Mouse (Mus musculus) midbrain, postnatal 0 days (tissue): Measurements from ENCODE around the gene Ppif. TPM values are rescaled to one million over a fixed set of nuclear protein-coding genes. Genes with fewer than 3 reads are reported as not detected.

Experiments used
- ATAC-seq: fragments of 200-750 bp; cut with Nextera tagmentation; 2 replicates; pipeline ENCODE4 v1.8.0; 2017; ENCODE audit warnings: moderate number of reproducible peaks, mild to moderate bottlenecking, moderate TSS enrichment, moderate library complexity; ENCODE audit not compliant: low FRiP score
- DNase-seq: peaks from one replicate; pipeline ENCODE4 v3.0.0-alpha.2; 2015; ENCODE audit warnings: low spot score
- H3K27ac ChIP-seq: fragments of 300-500 bp; sonication (generic); 2 replicates; pipeline ENCODE4 v1.5.1; 2014; ENCODE audit warnings: low read depth, mild to moderate bottlenecking, low read length, mixed read lengths
- H3K27me3 ChIP-seq: fragments of 300-500 bp; sonication (generic); 2 replicates; pipeline ENCODE4 v1.6.1; 2014; ENCODE audit warnings: low read length, control low read depth, mixed read lengths; ENCODE audit not compliant: insufficient read depth
- H3K36me3 ChIP-seq: fragments of 300-500 bp; sonication (generic); 2 replicates; pipeline ENCODE4 v1.6.1; 2014; ENCODE audit warnings: low read length, control low read depth, mixed read lengths; ENCODE audit not compliant: insufficient read depth
- H3K4me1 ChIP-seq: fragments of 300-500 bp; sonication (generic); 2 replicates; pipeline ENCODE4 v1.6.1; 2014; ENCODE audit warnings: mild to moderate bottlenecking, control low read depth, antibody characterized with exemption, low read length, mixed read lengths; ENCODE audit not compliant: insufficient read depth
- H3K4me2 ChIP-seq: fragments of 300-500 bp; sonication (generic); 2 replicates; pipeline ENCODE4 v1.6.1; 2014; ENCODE audit warnings: low read depth, mild to moderate bottlenecking, low read length, mixed read lengths; ENCODE audit not compliant: poor library complexity, severe bottlenecking
- H3K4me3 ChIP-seq: fragments of 300-500 bp; sonication (generic); 2 replicates; pipeline ENCODE4 v1.5.1; 2014; ENCODE audit warnings: low read depth, mild to moderate bottlenecking, low read length, moderate library complexity
- H3K9ac ChIP-seq: fragments of 300-500 bp; sonication (generic); replicated peaks from 2 replicates; pipeline ENCODE4 v1.6.1; 2014; ENCODE audit warnings: mild to moderate bottlenecking, low read length, moderate library complexity, mixed read lengths; ENCODE audit not compliant: poor library complexity, severe bottlenecking
- H3K9me3 ChIP-seq: fragments of 300-500 bp; sonication (generic); 2 replicates; pipeline ENCODE4 v1.6.1; 2016; ENCODE audit warnings: low read length, control low read depth
- CTCF ChIP-seq: IDR thresholded peaks from 2 replicates; pipeline ENCODE4 v1.5.1; 2016; ENCODE audit warnings: antibody characterized with exemption, mild to moderate bottlenecking
- WGBS: fragments of 180-500 bp; shearing (Covaris S2); extraction: QIAGEN DNeasy Blood & Tissue Kit; methylation state at CpG from one replicate; pipeline ENCODE4 v1.1.7; 2014; 5-methylcytosine and 5-hydroxymethylcytosine counted together
- polyA plus RNA-seq: library from polyadenylated mRNA; unstranded; fragments of >200 nt; fragmentation: Nextera tagmentation; extraction: Ambion mirVana; gene quantifications from 2 replicates; pipeline ENCODE4 v1.2.1, GENCODE M21; 2015
- total RNA-seq: library from RNA; depleted of rRNA; stranded (reverse); fragments of >200 nt; gene quantifications from 2 replicates; pipeline ENCODE4 v1.2.3, GENCODE M21; 2014

Gene Ppif
- total and polyA plus RNA-seq, 2 experiments from 2014 or later, result 50.2 to 55.8 TPM

GRCm38 (mm10) chr14:25741211-25741610, 47.3 kb downstream of the Ppif start:
- H3K27me3 ChIP-seq, result no peaks in the 10 kb centered on the region
- no peaks in the 10 kb centered on the region; the same call in none of the 2 replicates for H3K4me1 ChIP-seq
- no peak overlapping the region for H3K9ac ChIP-seq
- ATAC-seq (no peak), DNase-seq (no peak)
- 85% methylated on average over 3 of the region's 3 CpGs for WGBS
- TF ChIP-seq CTCF, result no peak
- no peaks in the 10 kb centered on the region for H3K9me3 ChIP-seq
- peak overlapping the region; percentile 55; the same call in 1 of the 2 replicates for H3K27ac ChIP-seq
- H3K36me3 ChIP-seq, result no peaks in the 10 kb centered on the region
- no peak overlapping the region for H3K4me3 ChIP-seq
- no peak overlapping the region for H3K4me2 ChIP-seq

- H3K27ac ChIP-seq, result no peak overlapping the region
- no peaks in the 10 kb centered on the region for H3K36me3 ChIP-seq
- no peaks in the 10 kb centered on the region for H3K9me3 ChIP-seq
- H3K27me3 ChIP-seq, result no peaks in the 10 kb centered on the region
- no peak overlapping the region for H3K9ac ChIP-seq
- peak; percentile 25; the same call in 1 of the 2 replicates for TF ChIP-seq CTCF
- WGBS, result 56% methylated on average over 5 of the region's 5 CpGs
- ATAC-seq (no peak), DNase-seq (no peak)
- H3K4me3 ChIP-seq, result no peak overlapping the region
- H3K4me1 ChIP-seq, result no peaks in the 10 kb centered on the region; the same call in none of the 2 replicates
- H3K4me2 ChIP-seq, result no peak overlapping the region
These were observed 48.0 kb downstream of the Ppif start for GRCm38 (mm10) chr14:25741840-25742367.

GRCm38 (mm10) chr14:25742943-25743342, 49.0 kb downstream of the Ppif start:
- H3K9me3 ChIP-seq, result no peaks in the 10 kb centered on the region
- ATAC-seq, result no peak
- no peak overlapping the region for H3K9ac ChIP-seq
- no peak for DNase-seq
- no peak for TF ChIP-seq CTCF
- no peak overlapping the region for H3K4me2 ChIP-seq
- no peaks in the 10 kb centered on the region for H3K36me3 ChIP-seq
- H3K4me1 ChIP-seq, result no peaks in the 10 kb centered on the region; the same call in 1 of the 2 replicates
- 84% methylated on average over 5 of the region's 5 CpGs for WGBS
- H3K4me3 ChIP-seq, result no peak overlapping the region
- H3K27me3 ChIP-seq, result no peaks in the 10 kb centered on the region
- no peak overlapping the region for H3K27ac ChIP-seq

GRCm38 (mm10) chr14:25745365-25746184, 51.6 kb downstream of the Ppif start:
- Histone ChIP-seq H3K27ac (no peak overlapping the region), H3K9me3 (no peaks in the 10 kb centered on the region), H3K4me1 (no peaks in the 10 kb centered on the region), H3K27me3 (no peaks in the 10 kb centered on the region), H3K4me2 (no peak overlapping the region), H3K36me3 (no peaks in the 10 kb centered on the region), H3K9ac (no peak overlapping the region), H3K4me3 (no peak overlapping the region)
- TF ChIP-seq CTCF, result no peak; the same call in 1 of the 2 replicates
- no peak for DNase-seq
- WGBS, result 70% methylated on average over 11 of the region's 11 CpGs
- ATAC-seq, result no peak

GRCm38 (mm10) chr14:25746371-25746770, 52.4 kb downstream of the Ppif start:
- no peak overlapping the region for H3K9ac ChIP-seq
- H3K4me3 ChIP-seq, result no peak overlapping the region
- DNase-seq, result no peak
- H3K27ac ChIP-seq, result no peak overlapping the region
- H3K4me1 ChIP-seq, result no peaks in the 10 kb centered on the region
- 84% methylated on average over 6 of the region's 6 CpGs for WGBS
- TF ChIP-seq CTCF, result no peak
- H3K4me2 ChIP-seq, result no peak overlapping the region
- H3K36me3 ChIP-seq, result no peaks in the 10 kb centered on the region
- no peaks in the 10 kb centered on the region for H3K27me3 ChIP-seq
- ATAC-seq, result no peak
- no peaks in the 10 kb centered on the region for H3K9me3 ChIP-seq
